Mouse (Mus musculus) myocyte (in vitro differentiated cells): ENCODE results near the gene Dnajb12. TPM values are rescaled to one million over a fixed set of nuclear protein-coding genes. Genes with fewer than 3 reads are reported as not detected.
A peak's percentile ranks its signal among the peaks of the same experiment; 100 is the strongest.
"Not testable (repeated sequence)": the region's sequence is repeated elsewhere in the genome, so short reads cannot be mapped to it uniquely, and the experiment has no call there.

Experiments
- H3K27me3 ChIP-seq: one replicate; pipeline ENCODE4 v1.6.1; 2011; ENCODE audit not compliant: control insufficient read depth, insufficient read depth, insufficient read length
- H3K36me3 ChIP-seq: one replicate; pipeline ENCODE4 v1.6.1; 2011; ENCODE audit not compliant: control insufficient read depth, insufficient read depth
- H3K4me2 ChIP-seq: one replicate; pipeline ENCODE4 v1.6.1; 2011; ENCODE audit warnings: low read depth, control low read depth
- H3K4me3 ChIP-seq: one replicate; pipeline ENCODE4 v1.5.1; 2011; ENCODE audit warnings: mild to moderate bottlenecking, control low read depth, moderate library complexity
- H3K79me2 ChIP-seq: one replicate; pipeline ENCODE4 v1.6.1; 2011; ENCODE audit not compliant: control insufficient read depth, insufficient read depth
- H3ac ChIP-seq: one replicate; pipeline ENCODE4 v1.6.1; 2011; ENCODE audit not compliant: control insufficient read depth, insufficient read length
- CEBPB ChIP-seq: IDR thresholded peaks from 2 replicates; pipeline ENCODE4 v1.6.1; 2011; ENCODE audit warnings: mild to moderate bottlenecking, moderate library complexity; ENCODE audit not compliant: poor library complexity, insufficient read depth, severe bottlenecking
- E2F4 ChIP-seq: IDR thresholded peaks from one replicate; pipeline ENCODE4 v1.6.1; 2011; ENCODE audit warnings: mild to moderate bottlenecking, control low read depth, moderate library complexity; ENCODE audit not compliant: insufficient read depth
- MAX ChIP-seq: IDR thresholded peaks from one replicate; pipeline ENCODE4 v1.6.1; 2011; ENCODE audit warnings: low read depth, mild to moderate bottlenecking, control low read depth
- MYOD1 ChIP-seq, 3 experiments: IDR thresholded peaks; one replicate each; pipeline ENCODE4 v1.6.1; 2011; ENCODE audit warnings: control low read depth in 2 of 3, low read depth in 2 of 3, mild to moderate bottlenecking in 2 of 3, moderate library complexity in 1 of 3; ENCODE audit not compliant: insufficient read length in 2 of 3, control insufficient read depth in 1 of 3
- MYOG ChIP-seq, 3 experiments: IDR thresholded peaks; one replicate each; pipeline ENCODE4 v1.6.1; 2011; ENCODE audit warnings: control low read depth in 2 of 3, low read depth in 2 of 3, mild to moderate bottlenecking in 2 of 3; ENCODE audit not compliant: insufficient read length in 2 of 3, control insufficient read depth in 1 of 3, insufficient read depth in 1 of 3
- POLR2A ChIP-seq: IDR thresholded peaks from one replicate; pipeline ENCODE4 v1.6.1; 2011; ENCODE audit warnings: low read depth, mild to moderate bottlenecking, control low read depth, moderate library complexity; ENCODE audit not compliant: insufficient read length
- POLR2AphosphoS2 ChIP-seq: IDR thresholded peaks from one replicate; pipeline ENCODE4 v1.6.1; 2011; ENCODE audit warnings: low read depth, control low read depth; ENCODE audit not compliant: insufficient read length
- REST ChIP-seq: IDR thresholded peaks from one replicate; pipeline ENCODE4 v1.6.1; 2011; ENCODE audit warnings: mild to moderate bottlenecking, control low read depth, moderate library complexity; ENCODE audit not compliant: insufficient read depth, insufficient read length
- SRF ChIP-seq: IDR thresholded peaks from one replicate; pipeline ENCODE4 v1.6.1; 2011; ENCODE audit warnings: low read depth; ENCODE audit not compliant: control insufficient read depth, insufficient read length
- TCF12 ChIP-seq: IDR thresholded peaks from one replicate; pipeline ENCODE4 v1.6.1; 2011; ENCODE audit warnings: mild to moderate bottlenecking, control low read depth; ENCODE audit not compliant: poor library complexity, insufficient read depth, severe bottlenecking
- TCF3 ChIP-seq: IDR thresholded peaks from one replicate; pipeline ENCODE4 v1.6.1; 2011; ENCODE audit warnings: low read depth, control low read depth; ENCODE audit not compliant: insufficient read length
- USF1 ChIP-seq: IDR thresholded peaks from one replicate; pipeline ENCODE4 v1.6.1; 2011; ENCODE audit warnings: low read depth, mild to moderate bottlenecking, control low read depth, moderate library complexity
- polyA plus RNA-seq: library from polyadenylated mRNA; unstranded; fragments of >200 nt; fragmentation: generic; extraction: Trizol; gene quantifications from one replicate; pipeline ENCODE4 v1.2.1, GENCODE M21; 2012; ENCODE audit warnings: missing spikeins

The Dnajb12 gene
- polyA plus RNA-seq, 1 experiment = 45.2 TPM

DNA sequence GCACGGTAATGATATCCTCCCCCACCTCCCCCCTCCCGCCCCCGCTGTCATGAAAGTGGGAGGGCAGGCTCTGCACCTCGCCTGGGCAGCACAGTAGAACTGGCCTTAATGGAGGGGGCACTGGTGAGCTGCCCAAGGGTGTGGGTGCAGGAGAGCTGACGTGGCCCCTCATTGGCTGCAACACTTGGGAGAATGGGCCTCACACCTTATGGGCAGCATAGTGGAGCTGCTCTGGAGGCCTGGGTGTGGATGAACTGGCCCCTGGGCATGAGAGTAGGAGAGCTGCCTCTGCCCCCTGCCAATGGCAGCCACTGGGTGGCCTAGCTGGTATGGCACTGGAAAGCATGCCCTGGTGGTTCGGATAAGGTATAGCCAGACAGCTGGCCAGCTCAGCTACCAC, 9.3 kb upstream of the Dnajb12 start:
- TF ChIP-seq MYOD1 (IDR thresholded peaks at IDR 0.05; ENCODE audit: control insufficient read depth in 1 of 3, insufficient read length in 2 of 3, low read depth in 2 of 3) (no peak), POLR2A (no peak), POLR2AphosphoS2 (peak; percentile 65)
- no peaks in the 10 kb centered on the region for H3K36me3 ChIP-seq
- no peaks in the 10 kb centered on the region for H3K27me3 ChIP-seq
- H3K4me2 ChIP-seq = no peak overlapping the region
- no peak overlapping the region for H3K4me3 ChIP-seq
- H3ac ChIP-seq = no peak overlapping the region
- no peaks in the 10 kb centered on the region for H3K79me2 ChIP-seq

DNA sequence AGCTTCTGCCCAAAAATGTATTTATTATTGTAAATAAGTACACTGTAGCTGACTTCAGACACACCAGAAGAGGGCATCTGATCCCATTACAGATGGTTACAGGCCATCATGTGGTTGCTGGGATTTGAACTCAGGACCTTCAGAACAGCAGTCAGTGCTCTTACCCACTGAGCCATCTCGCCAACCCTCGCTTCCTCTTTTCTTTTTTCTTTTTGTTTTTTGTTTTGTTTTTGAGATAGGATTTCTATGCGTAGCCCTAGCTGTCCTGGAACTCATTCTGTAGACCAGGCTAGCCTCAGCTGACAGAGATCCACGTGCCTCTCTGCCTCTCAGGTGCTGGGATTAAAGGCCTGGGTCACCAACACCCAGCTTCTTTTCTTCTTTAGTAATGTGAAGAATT, 6.7 kb upstream of the Dnajb12 start:
- H3K36me3 ChIP-seq, H3K27me3 ChIP-seq, H3K4me3 ChIP-seq, H3ac ChIP-seq, H3K4me2 ChIP-seq, H3K79me2 ChIP-seq: not testable (repeated sequence)

DNA sequence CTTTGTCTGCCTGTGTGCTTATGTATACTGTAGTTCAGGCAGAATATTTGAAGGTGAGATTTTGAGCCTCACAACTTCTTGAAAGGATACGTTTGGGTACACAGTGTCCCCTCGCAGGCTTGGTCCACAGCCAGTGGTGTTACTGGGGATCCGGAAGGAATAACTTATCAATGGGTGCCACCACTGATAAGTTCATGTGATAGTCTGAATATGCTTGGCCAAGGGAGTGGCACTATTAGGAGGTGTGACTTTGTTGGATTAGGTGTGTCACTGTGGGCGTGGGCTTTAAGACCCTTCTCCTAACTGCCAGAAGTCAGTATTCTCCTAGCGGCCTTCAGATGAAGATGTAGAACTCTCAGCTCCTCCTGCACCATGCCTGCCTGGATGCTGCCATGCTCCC, 6.2 kb upstream of the Dnajb12 start:
- Histone ChIP-seq H3K36me3 (no peaks in the 10 kb centered on the region), H3K79me2 (no peaks in the 10 kb centered on the region), H3K4me2 (no peak overlapping the region), H3K4me3 (no peak overlapping the region), H3ac (no peak overlapping the region), H3K27me3 (no peaks in the 10 kb centered on the region)
- TF ChIP-seq USF1 = no peak
- TF ChIP-seq MYOG (IDR thresholded peaks at IDR 0.05; ENCODE audit: control insufficient read depth in 1 of 3, insufficient read depth in 1 of 3, insufficient read length in 2 of 3, low read depth in 2 of 3) = no peak
- no peak for TF ChIP-seq MAX
- TF ChIP-seq TCF3 = no peak
- no peak for TF ChIP-seq TCF12
- no peak for TF ChIP-seq POLR2AphosphoS2
- TF ChIP-seq MYOD1 (IDR thresholded peaks at IDR 0.05; ENCODE audit: control insufficient read depth in 1 of 3, insufficient read length in 2 of 3, low read depth in 2 of 3) = no peak
- TF ChIP-seq POLR2A = no peak
- TF ChIP-seq SRF = no peak
- TF ChIP-seq REST = no peak
- TF ChIP-seq E2F4 = no peak
- no peak for TF ChIP-seq CEBPB

DNA sequence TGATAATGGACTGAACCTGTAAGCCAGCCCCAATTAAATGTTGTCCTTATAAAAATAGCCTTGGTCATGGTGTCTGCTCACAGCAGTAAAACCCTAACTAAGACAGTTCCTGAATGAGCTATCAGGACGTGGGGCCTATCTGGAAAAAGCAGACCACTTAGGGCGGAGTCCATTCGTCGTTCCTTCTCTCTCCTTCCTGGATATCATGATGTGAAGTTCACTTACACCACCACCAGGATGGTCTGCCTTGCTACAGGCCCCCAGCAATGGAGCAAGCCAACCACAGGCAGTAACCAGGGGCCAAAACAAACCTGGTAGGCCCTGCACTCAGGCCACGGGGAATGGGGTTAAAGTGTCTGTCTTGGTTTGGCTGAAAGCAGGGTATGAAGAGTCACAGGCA, 5.7 kb upstream of the Dnajb12 start:
- H3K36me3 ChIP-seq = no peaks in the 10 kb centered on the region
- no peak overlapping the region for H3ac ChIP-seq
- no peak overlapping the region for H3K4me3 ChIP-seq
- TF ChIP-seq REST (no peak), SRF (no peak), POLR2A (no peak), E2F4 (no peak), MAX (no peak)
- H3K79me2 ChIP-seq = no peaks in the 10 kb centered on the region
- no peaks in the 10 kb centered on the region for H3K27me3 ChIP-seq
- H3K4me2 ChIP-seq = no peak overlapping the region

DNA sequence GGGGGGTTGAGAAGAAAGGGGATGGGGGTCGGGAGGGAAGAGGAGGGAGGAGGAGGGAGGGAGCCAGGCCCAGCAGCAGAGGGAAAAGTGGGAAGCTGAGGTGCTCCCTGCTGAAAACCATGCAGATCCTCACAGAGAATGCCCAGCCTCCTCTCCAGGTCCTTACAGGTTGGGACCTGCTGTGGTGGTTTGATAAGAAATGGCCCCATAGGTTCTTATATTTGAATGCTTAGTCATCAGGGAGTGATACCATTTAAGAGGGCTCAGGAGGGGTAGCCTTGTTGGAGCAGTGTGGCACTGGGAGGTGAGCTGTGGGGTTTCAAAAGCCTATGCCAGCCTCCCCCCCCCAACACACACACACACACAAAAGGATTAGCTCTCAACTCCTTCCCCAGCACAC, 4.0 kb upstream of the Dnajb12 start:
- no peaks in the 10 kb centered on the region for H3K27me3 ChIP-seq
- H3K36me3 ChIP-seq = no peaks in the 10 kb centered on the region
- H3K4me2 ChIP-seq = no peak overlapping the region
- TF ChIP-seq REST (no peak), USF1 (no peak), MAX (no peak), CEBPB (no peak), E2F4 (no peak), POLR2A (no peak), MYOG (IDR thresholded peaks at IDR 0.05; ENCODE audit: control insufficient read depth in 1 of 3, insufficient read depth in 1 of 3, insufficient read length in 2 of 3, low read depth in 2 of 3) (no peak), TCF3 (no peak), TCF12 (no peak), MYOD1 (IDR thresholded peaks at IDR 0.05; ENCODE audit: control insufficient read depth in 1 of 3, insufficient read length in 2 of 3, low read depth in 2 of 3) (no peak), POLR2AphosphoS2 (no peak)
- H3K4me3 ChIP-seq = no peak overlapping the region
- H3ac ChIP-seq = no peak overlapping the region
- peaks cover 5% of the 10 kb centered on the region for H3K79me2 ChIP-seq

DNA sequence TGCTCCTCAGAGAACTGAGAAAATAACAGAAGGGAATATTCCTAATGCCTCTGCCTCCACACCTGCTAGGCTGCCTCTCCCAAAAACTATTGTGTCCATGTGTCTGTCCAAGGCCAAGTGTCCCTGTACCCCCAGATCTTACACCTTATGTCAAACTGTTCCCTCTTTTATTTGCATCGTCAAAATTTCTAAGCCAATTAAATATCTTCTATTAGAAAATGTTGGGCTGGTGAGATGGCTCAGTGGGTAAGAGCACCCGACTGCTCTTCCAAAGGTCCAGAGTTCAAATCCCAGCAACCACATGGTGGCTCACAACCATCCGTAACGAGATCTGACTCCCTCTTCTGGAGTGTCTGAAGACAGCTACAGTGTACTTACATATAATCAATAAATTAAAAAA, 2.7 kb upstream of the Dnajb12 start:
- not testable (repeated sequence) for H3K4me2 ChIP-seq, H3K27me3 ChIP-seq, H3K4me3 ChIP-seq, H3K36me3 ChIP-seq, H3ac ChIP-seq
- H3K79me2 ChIP-seq = peaks cover 18% of the 10 kb centered on the region
